Mouse (Mus musculus) ES-Bruce4 (cell line): ENCODE results near the gene Prelp.

Experiments used
- CTCF ChIP-seq: IDR thresholded peaks from one replicate; pipeline ENCODE4 v1.8.1; 2011; ENCODE audit warnings: low read depth, low read length
- EP300 ChIP-seq: IDR thresholded peaks from 2 replicates; pipeline ENCODE4 v1.6.1; 2011; ENCODE audit warnings: low read depth, low read length; ENCODE audit not compliant: insufficient read depth
- POLR2A ChIP-seq: IDR thresholded peaks from one replicate; pipeline ENCODE4 v1.8.1; 2011; ENCODE audit warnings: low read length; ENCODE audit not compliant: insufficient read depth

- TF ChIP-seq POLR2A (no peak), EP300 (no peak), CTCF (no peak)
These were observed 11.1 kb downstream of the Prelp start for GRCm38 (mm10) chr1:133910108-133910507.
